Comparison of ENCODE assay signal across 14 mouse cellular contexts in the genomic region with DNA sequence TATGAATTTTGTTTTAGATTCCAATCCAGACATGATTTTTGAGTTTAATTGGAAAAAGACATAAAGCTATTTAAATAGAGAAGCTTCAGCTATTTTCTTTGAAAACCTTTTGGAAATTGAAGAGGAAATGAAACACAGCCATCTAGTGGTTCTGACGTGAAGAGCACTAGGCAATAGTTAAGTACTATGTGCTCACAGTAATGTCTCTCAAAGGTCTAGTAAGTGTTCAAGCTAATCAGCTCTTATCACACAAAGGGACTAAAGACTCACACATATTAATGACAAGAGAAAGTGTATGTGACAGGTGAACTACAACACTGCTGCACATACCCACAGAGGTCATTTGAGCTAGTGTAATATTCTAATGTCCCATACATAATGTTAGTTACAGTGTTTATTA. TPM values are rescaled to one million over a fixed set of nuclear protein-coding genes. Genes with fewer than 3 reads are reported as not detected.
DNase-seq lines count a peak whose midpoint lies in the region; ATAC-seq and TF ChIP-seq lines count a peak whose summit lies in the region.
"Had no signal": no experiment of that assay in that cellular context is flagged by ENCODE, and none has a peak within 500 bp of the region (broad histone marks: within the 10 kb centered on the region; RNA-seq: fewer than 3 reads in every experiment).

No protein-coding gene starts in this region.

- peak; percentile 50 for TF ChIP-seq CTCF in liver, postnatal 0 days (IDR thresholded peaks at IDR 0.05; ENCODE audit: low read depth)

- H3K9ac ChIP-seq in liver, postnatal 0 days (replicated peaks): no peak overlapping the region
- no peak overlapping the region for H3K9ac ChIP-seq in liver, embryonic 12.5 days
- H3K9ac ChIP-seq: heart, embryonic 15.5 days had no signal

- H3K27ac ChIP-seq in liver, postnatal 0 days (ENCODE audit: low read depth): no peak overlapping the region
- H3K27ac ChIP-seq in liver, embryonic 12.5 days: no peak overlapping the region
- H3K27ac ChIP-seq: heart, embryonic 15.5 days had no signal

- H3K9me3 ChIP-seq in liver, postnatal 0 days (ENCODE audit: low read length): no peaks in the 10 kb centered on the region
- no peaks in the 10 kb centered on the region for H3K9me3 ChIP-seq in liver, embryonic 12.5 days (replicated peaks)
- H3K9me3 ChIP-seq: heart, embryonic 15.5 days had no signal

- ATAC-seq in frontal cortex, adult (ENCODE audit: low TSS enrichment): peak; percentile 85; the same call in 1 of the 2 replicates
- no peak for ATAC-seq in liver, postnatal 0 days
- no peak for ATAC-seq in liver, embryonic 12.5 days

- no peak overlapping the region for H3K4me3 ChIP-seq in liver, postnatal 0 days (ENCODE audit: low read depth, low read length)
- H3K4me3 ChIP-seq in liver, embryonic 12.5 days: no peak overlapping the region
- H3K4me3 ChIP-seq: heart, embryonic 15.5 days; myocyte had no signal

- no peaks in the 10 kb centered on the region for H3K36me3 ChIP-seq in liver, postnatal 0 days (replicated peaks; ENCODE audit: insufficient read depth, low read length)
- H3K36me3 ChIP-seq in liver, embryonic 12.5 days: no peaks in the 10 kb centered on the region
- H3K36me3 ChIP-seq: heart, embryonic 15.5 days had no signal

- H3K4me1 ChIP-seq in liver, postnatal 0 days (ENCODE audit: insufficient read depth): no peaks in the 10 kb centered on the region
- H3K4me1 ChIP-seq in liver, embryonic 12.5 days: peaks cover 16% of the 10 kb centered on the region

- H3K27me3 ChIP-seq in liver, postnatal 0 days (ENCODE audit: insufficient read depth, low read length): no peaks in the 10 kb centered on the region
- H3K27me3 ChIP-seq in liver, embryonic 12.5 days (replicated peaks): no peaks in the 10 kb centered on the region
- H3K27me3 ChIP-seq: heart, embryonic 15.5 days had no signal

- no peak overlapping the region for H3K4me2 ChIP-seq in liver, postnatal 0 days (ENCODE audit: low read depth, low read length)
- no peak overlapping the region for H3K4me2 ChIP-seq in liver, embryonic 12.5 days
- H3K4me2 ChIP-seq: heart, embryonic 15.5 days had no signal

- WGBS in liver, postnatal 0 days (ENCODE audit: insufficient replicate concordance): 18% methylated on average over 1 of the region's 1 CpGs
- WGBS in liver, embryonic 12.5 days (ENCODE audit: insufficient replicate concordance): 17% methylated on average over 1 of the region's 1 CpGs

- no peak for DNase-seq in frontal cortex, postnatal 36 days (ENCODE audit: low spot score in 2 of 2)
- DNase-seq in liver, postnatal 0 days: no peak
- DNase-seq in brain, adult 2 months (ENCODE audit: low read depth, low spot score): peak; percentile 59
- peak; percentile 44 for DNase-seq in retina, embryonic 14.5 days (ENCODE audit: low spot score)
- DNase-seq in cerebellum, adult 9-10 months: no peak
- no peak for DNase-seq in cerebellum, postnatal 14 days
- DNase-seq: cerebellum, adult 9-11 months; kidney, adult 8-10 months; right cerebral cortex, postnatal 4 days; thymus, postnatal 25 days had no signal

- TF ChIP-seq EP300 in liver, postnatal 0 days (IDR thresholded peaks at IDR 0.05; ENCODE audit: low read depth): no peak

RNA-seq across cellular contexts. Expression of gene Ccdc171, which starts 54.8 kb away (rescaled TPM):
- polyA plus RNA-seq in liver, postnatal 0 days (2015; fragmentation: Nextera tagmentation; extraction: Ambion mirVana): 0.47 and 0.60 TPM in 2 replicates
- polyA plus RNA-seq in liver, embryonic 12.5 days (2016; fragmentation: Nextera tagmentation; extraction: Ambion mirVana): 2.4 and 2.6 TPM in 2 replicates

Comparison
In these comparisons a context has a peak if more than half of its experiments do, and no peak if none do; other contexts are left out.
1. DNase-seq: peak in brain, adult 2 months (single experiment) and retina, embryonic 14.5 days (single experiment); none in frontal cortex, postnatal 36 days (0 of 2), liver, postnatal 0 days (single experiment), cerebellum, adult 9-10 months (single experiment) and cerebellum, postnatal 14 days (0 of 2).